Mouse (Mus musculus) left cerebral cortex, adult 8-10 months (tissue): ENCODE results near the gene Tmtc4. TPM values are rescaled to one million over a fixed set of nuclear protein-coding genes. Genes with fewer than 3 reads are reported as not detected.

Source experiments
- DNase-seq, 2 experiments: peaks; one replicate each; pipeline ENCODE4 v3.0.0; 2022; ENCODE audit warnings: low spot score in 2 of 2
- total RNA-seq, 4 experiments: library from RNA; stranded (reverse); gene quantifications; 2 replicates each; pipeline ENCODE4 v1.2.4; 2022

The Tmtc4 gene
- total RNA-seq, 4 experiments from 2014 or later = 13.1 to 24.7 (median 20.6) TPM

DNA sequence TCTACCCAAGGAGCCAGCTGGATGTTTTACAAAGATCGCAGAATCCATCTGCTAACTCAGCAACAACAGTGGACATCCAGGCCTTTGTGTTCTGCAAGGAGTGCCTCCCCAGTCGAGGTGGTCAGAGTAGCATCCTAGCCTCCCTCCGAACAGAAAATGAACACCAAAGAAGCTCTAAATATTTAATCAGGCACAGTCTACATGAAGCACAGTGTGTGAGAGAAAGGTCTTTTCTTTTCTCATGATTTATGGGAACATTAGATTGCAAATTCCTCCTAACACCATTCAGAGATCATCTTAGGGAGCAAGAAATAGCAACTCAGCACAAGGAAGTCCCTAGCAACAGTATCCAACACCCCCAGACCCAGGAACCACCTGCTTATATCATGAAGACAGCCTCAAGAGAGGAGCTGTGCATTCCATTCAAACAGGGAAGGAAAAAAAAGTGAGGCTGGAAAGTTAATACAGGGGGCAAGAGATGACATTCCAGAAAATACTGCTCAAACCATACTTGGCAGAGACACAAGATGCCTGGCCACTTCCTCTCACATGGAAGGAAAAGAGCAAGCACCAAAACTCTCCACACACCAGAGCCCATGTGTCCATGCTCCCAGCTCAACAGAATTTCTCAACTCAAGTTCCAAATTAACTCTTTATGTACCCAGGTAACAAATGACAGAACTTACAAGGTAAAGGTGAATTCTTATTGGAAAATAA, 8.8 kb downstream of the Tmtc4 start:
- DNase-seq = no peak

DNA sequence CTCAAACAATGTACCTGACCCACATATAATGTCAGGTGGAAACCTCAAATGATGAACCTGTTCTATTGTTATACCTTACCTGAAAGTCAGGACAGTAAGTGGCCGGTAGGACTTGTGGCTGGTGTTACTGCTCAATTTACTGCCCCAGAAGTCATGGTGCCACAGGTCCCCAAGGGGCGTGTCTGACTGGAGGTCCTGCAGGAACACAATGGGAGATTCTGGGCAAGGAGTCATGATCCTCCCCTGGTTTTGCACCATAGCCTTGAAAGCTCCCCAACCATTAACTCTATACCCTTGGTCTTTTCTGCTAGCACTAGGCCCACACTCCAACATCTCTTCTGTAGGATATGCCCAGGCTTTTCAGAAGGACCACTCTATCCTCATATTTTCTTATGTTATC, 10.7 kb downstream of the Tmtc4 start:
- no peak for DNase-seq

DNA sequence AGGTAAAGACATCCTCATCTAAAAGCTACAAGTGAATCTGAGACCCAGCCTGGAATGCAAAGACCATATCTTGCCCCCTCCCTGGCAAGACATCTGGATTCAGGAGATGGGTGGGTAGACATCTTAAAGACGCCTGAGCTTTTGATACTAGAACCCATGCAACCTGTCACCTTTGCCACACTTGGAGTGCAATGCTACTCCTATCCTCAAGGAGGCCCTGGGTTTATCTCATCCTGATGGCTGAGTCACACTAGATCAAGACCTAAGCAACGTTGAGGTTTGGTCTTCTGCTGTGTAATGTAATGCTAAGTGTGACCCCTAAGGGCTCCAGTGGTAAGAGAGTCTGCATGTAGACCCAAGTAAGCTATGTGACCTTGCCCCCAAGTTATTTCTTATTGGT, 15.8 kb downstream of the Tmtc4 start:
- DNase-seq = no peak

- peak; percentile 64 to 90 for DNase-seq
Measured at GRCm38 (mm10) chr14:122957941-122958340, 25.9 kb downstream of the Tmtc4 start.

DNA sequence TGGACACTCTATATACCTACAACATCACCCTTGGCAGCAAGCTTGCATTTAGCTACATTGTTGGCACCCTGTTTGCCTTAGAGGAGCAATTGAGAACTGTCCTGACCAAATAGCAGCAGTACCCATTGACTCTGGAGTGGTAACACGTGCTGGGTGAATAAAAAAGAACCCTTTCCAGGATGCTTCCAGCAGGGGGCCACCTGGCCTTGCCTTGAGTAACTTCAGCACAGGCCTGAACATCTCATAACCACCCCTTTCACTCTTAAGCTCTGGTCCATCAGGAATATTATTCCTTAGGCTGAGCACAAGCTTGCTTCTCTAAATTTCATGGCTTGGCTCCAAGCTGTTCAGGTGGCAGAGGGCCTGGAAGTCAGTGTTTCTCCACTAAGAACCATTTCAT, 30.5 kb downstream of the Tmtc4 start:
- DNase-seq = peak; percentile 42 to 48

DNA sequence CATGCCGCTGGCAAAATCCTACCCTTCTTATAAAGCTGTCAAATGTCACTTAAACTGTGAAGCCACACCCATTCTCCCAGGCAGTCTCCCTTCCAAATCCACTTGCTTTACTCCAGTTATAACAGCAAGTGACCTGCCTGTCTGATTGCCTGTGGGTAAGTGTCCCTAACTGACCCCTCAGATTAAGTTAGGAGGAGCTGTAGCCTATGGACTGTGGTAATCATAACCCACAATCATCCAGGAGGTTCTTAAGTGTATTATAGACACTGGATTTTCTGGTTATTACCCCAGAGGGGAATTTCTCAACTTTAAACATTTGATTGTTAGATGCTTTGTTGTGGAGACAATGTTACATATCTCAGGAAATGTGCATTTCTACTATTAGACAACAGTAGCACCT, 31.3 kb downstream of the Tmtc4 start:
- no peak for DNase-seq

DNA sequence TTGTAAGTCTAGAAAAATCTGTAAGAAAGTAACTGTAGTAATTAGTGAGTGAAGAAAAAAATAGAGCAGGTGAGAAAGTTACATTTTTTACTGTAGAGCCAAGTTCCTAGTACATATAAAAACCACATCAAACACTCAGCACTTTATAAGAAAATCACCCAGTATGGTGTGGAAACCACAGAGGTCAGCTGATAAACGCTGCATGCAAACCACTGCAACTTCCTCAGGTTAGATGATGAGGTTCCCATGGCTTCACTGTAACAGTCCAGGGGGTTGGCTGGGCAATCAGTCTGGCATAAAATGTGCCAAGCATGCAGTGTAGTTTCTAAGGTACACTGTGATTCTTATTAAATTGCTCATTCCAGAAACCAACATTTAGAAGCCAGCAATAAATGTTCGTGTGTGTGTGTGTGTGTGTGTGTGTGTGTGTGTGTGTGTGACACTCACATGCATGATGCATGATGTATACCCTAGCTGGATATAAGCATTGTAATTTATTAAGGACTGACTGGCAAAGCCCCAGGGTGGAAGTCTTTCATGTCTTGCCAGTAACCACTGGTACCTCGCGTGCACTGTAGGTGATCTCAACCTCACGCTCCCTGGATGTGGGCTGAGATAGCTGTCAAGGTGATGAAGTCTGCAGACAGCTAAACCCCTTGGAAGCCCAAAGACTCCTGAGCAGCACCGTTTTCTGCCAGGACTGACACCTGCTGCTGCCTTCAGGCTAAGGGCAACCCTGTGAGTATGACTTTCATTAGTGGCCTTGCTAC, 32.0 kb downstream of the Tmtc4 start:
- no peak for DNase-seq

- DNase-seq = no peak
Measured at GRCm38 (mm10) chr14:122950915-122951314, 32.9 kb downstream of the Tmtc4 start.

GRCm38 (mm10) chr14:122943475-122943853, 40.4 kb downstream of the Tmtc4 start:
- no peak for DNase-seq

GRCm38 (mm10) chr14:122942757-122943474, 40.9 kb downstream of the Tmtc4 start:
- DNase-seq = peak in 1 of 2 experiments; percentile 10

DNA sequence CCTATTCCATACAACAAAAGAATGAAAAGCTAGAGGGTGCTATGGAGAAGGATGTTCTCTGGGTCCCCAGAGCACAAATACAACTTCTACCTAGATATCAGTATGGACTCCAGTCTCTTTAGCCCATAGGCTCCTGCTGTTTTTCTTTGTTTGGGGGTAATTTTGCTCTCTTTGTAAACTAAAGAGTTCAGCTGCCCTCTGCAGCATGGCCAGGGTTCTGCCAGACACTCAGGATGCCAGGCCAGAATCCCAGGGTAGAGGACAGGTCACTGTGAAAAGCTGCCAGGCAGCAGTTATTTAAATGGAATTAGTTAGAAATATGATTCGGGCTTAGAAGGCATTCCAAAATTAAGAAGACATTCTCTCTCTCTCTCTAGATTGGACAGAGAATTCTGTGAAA, 47.4 kb downstream of the Tmtc4 start:
- no peak for DNase-seq

- DNase-seq = no peak
Measured at GRCm38 (mm10) chr14:122920011-122920410, 63.8 kb downstream of the Tmtc4 start.

- no peak for DNase-seq
Measured at GRCm38 (mm10) chr14:122917676-122918075, 66.2 kb downstream of the Tmtc4 start.

DNA sequence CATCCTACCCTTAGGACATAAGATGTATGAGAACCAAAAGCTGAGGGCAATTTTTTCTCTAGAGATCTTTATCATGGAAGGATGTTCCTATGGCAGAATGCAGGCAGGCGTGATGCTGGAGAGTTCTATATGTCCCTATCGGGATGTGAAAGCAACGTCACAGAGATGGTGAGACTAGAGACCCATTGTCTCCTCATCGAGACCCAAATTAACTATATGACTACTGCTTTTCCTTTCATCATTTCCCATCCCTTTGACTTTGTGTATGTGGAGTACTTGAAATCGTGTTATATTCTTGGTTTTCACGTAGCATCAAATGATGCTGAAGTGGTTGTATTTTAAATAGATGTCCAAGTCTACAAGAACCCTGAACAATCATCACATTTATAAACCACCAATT, 70.2 kb downstream of the Tmtc4 start, which contains the start of gene Ggact:
TSS of gene Ggact (minus strand) at position 101 of the 400 bp plus-strand sequence.
- no peak for DNase-seq

DNA sequence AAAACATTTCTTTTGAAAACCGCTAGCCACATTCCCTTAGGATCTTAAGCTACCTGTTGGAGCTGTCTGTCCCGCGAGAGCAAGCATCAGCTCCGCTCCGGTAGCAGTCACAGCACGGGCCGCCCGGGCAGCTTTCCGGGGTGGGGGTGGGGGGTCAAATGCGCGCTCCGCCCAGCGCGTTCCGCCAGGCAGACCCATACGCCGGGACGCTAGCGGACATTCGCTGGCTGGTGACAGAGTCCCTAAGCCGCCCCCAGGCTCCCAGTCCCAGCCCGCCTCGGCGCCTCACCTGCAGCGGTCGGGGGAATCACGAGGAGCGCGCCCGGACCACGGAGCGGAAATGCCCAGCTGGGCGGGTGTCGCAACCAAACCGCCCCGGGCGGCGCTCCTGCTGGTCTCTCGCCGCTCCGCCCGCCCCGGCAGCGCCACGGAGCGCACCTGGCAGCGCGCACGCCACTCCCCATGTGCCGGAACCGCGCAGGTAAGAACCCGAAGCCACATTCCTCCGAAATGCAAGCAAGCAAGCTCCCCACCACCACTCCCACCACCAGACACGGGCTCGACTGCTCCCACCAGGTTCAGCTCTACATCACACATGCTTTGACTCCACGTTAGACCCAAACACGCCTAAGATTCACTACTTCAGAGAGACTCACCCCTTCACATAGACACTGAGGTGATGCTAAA, 70.9 kb downstream of the Tmtc4 start:
- DNase-seq = peak; percentile 36 to 50

DNA sequence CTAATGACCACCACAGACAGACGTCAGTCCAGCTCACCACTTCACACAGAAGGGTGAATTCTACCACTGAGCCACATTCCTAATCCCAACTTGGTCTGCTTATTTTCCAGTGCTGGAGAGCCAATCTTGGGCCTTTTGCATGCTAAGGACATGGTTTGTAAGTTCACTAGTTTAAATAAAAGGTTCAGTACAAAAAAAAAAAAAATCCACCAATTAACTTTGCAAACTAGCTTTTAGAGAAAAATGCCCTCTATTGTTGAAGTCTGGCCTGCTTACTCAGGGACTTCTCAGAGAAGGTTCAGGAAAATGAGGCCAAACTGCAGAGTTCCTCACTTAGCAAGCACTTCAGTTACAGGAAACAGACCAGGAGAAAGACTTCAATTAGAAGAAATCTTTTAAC, 71.7 kb downstream of the Tmtc4 start:
- no peak for DNase-seq

DNA sequence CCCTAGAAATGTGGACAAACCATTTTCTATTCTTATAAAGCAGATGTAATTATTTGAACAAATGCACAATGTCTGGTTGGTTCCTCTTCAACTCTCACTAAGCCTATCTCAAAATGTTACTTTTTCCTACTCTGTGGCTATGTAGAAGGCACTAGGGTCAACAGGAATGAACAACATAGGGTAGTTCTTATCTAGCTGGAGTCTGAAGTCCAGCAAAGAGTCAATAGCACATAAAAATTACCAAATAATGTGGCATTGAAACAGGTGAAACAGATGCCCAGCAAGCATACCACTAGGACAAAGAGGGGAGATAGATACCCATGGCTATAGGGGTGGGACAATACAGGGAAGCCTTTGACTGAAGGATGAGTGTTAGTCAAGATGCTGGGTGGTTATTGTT, 72.6 kb downstream of the Tmtc4 start:
- no peak for DNase-seq

DNA sequence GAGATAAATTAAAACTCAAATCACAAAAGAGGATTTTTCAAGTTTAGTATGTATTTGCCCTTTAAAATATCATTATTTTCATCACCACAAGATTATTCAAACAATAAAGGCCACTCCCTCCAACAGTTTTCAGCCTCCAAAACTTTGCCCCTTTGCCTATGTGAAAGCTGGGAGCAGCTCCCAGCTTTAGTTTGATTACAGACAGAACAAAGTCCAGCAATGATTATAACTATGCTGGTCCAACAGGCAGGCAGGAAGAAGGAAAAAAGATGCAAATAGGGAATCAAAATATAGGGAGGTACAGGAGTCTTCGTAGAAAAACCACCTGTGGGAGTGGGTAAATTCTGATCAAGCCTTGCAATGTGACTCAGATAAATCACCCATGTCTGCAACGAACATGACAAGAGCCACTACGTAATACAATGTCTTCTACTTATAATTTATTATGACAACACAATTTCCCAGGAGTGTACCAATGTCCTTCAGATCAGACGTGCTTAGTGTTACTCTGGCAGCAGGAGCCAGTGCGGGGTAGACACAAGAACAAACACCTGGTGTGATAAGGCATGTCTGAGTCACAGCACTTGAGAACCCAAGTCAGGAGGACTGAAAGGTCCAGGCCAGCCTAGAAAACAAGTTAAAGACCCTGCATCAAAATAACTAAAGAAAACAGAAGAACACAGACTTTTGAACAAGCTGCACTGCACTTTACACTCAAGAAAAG, 74.3 kb downstream of the Tmtc4 start:
- no peak for DNase-seq

- DNase-seq = no peak
Measured at GRCm38 (mm10) chr14:122908075-122908474, 75.8 kb downstream of the Tmtc4 start.

- no peak for DNase-seq
Measured at GRCm38 (mm10) chr14:122905007-122905406, 78.8 kb downstream of the Tmtc4 start.

DNA sequence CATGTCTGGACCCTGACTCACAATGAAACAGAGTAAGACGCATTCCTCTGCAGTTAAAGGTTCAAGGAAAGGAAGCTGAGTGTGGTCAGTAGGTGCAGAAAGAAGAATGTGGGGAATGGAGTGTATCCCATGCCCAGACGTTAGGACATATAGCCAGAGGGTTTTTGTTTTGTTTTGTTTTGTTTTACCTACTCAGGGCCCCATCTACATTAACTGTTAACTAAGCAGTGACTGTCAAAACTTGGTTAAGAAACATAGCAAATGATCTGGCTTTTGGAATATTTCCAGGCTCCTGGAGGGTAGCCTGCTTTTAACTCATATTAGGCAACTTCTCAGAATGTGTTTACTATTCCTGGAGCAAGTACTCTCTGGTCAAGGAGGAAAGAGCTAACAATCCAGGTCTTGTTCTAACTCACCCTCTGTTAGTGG, 79.9 kb downstream of the Tmtc4 start:
- DNase-seq = no peak
